Mouse (Mus musculus): ENCODE results near the gene Dnlz.

The Dnlz gene

DNA sequence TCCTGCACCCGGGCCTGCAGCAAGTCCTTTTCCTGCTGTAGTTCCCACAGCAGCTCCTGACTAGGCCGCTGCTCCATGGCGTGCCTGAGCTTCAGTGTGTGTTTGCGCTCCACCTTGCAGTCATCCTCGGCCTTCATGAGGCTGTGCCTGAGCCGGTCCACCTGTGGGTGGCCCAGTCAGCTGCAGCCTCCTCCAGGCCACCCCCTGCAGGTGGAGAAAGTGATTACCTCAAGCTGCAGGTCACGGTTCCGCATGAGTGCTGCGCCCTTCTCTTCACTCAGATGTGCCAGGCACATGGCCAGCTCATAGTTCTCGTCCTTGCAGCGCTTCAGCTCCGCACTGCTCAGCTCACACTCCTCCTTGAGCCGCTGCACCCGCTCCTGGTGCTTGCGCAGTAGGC lies 5.6 kb upstream of the Dnlz start:
- DNase-seq (ENCODE audit: low spot score in 2 of 2): no peak

- no peak for DNase-seq (ENCODE audit: low spot score in 2 of 2)
Observed at GRCm38 (mm10) chr2:26356678-26357077, 4.8 kb upstream of the Dnlz start.

- DNase-seq (ENCODE audit: low spot score in 2 of 2): no peak
Observed at GRCm38 (mm10) chr2:26356231-26356630, 4.3 kb upstream of the Dnlz start.

DNA sequence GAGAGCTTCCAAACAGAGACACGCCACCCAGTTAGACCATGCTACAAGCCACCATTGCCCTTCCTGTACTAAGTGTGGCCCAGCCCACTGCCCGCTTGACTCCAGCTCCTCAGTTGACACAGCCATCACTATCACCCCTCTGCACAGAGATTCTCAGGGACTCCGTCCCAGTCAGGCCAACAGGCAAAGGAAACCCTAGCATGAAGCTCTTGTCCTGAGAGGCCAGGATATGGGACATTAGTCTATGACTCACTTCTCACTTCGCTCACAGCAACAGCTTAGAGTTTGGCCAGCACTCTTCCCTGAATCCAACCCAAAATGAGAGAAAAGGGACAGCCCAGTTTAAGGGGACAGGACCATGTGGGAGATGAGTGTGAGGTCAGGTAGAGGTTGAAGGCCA lies 2.5 kb upstream of the Dnlz start:
- DNase-seq (ENCODE audit: low spot score in 2 of 2): no peak

DNA sequence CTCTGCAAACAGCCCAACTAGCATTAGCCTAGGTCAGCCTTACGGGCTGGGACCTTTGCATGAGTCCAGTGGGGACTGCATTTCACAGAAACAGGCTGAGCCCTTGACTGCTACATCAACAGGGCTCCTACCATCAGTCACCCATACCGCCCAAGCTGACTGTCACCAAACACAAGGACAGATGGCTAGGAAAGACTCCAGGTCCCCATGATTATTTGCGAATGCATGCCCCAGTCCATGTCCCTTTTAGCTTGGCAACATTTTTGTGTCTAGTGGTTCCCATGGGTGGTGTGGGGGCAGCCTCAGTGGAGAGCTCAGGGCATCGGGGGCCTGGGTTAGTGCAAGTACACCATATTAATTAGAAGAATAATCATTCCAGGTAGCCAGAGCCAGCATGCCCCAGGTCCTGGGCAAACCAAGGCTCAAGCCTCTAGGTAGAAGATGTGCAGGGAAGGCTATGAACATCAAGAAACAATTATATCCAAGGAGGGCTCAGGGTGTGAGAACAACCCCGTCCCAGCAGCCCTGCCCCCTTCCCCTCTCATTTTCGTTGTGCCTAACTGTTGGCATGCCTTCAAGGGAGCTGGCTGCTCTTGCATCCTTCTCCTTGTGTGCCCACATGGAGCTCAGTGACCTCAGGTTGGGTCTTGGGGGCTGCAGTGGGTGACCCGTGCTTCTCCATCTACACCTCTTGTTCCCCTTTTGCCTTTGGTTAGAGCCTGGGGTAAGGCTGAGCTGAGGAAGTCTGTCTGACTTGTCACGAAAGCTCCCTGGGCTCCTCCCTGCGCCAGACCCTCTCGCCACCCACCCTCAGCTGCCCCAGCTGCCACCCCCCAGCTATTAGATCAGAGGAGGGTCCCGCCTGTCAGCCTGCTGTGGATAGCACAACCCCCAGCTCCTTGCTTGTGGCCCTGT lies 1.4 kb upstream of the Dnlz start:
- no peak for DNase-seq (ENCODE audit: low spot score in 2 of 2)

- DNase-seq (ENCODE audit: low spot score in 2 of 2): no peak
Observed at GRCm38 (mm10) chr2:26352291-26352910, 491 bp upstream of the Dnlz start.

GRCm38 (mm10) chr2:26348241-26348640 lies 3.7 kb downstream of the Dnlz start:
- DNase-seq (ENCODE audit: low spot score in 2 of 2): no peak

DNA sequence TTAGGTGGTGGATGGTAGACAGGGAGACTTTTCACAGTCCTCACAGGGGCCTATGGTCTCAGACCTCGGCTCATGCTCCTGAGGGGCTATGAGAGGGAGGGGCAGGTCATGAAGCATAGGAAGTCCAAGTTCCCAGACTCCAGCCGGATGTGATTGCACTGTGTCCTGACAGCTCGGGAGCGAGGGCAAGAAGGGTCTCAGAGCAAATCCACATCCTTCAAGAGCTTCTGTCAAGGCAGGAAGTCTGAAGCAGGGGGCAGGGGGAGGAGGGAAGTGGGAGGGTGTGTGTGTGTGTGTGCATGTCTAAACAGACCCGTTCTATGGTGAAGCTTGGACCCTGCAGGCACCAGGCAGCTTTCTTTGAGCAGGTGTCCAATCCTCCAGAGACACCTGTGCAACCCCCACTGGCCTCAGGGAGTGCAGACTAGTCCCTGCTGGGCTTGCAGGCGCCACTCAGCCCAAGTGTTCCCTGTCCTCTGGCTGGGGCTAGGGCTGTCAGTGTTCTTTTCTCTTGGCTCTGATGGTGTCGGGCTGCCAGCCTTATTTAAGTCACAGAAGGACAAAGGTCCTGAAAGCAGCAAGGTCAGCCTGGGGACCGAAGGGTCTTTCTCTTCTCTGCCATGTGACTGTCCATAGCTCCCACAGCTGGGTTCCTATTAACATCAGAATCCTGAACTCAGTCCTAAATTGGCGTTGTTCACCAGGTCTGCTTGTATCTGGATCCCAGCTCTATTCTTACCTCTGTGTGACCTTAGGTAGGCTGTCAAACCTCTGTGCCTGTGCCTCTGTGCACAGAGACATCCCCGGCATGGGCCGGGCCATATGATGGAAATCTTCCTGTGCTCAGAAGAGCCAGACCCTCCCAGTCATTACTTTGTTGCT lies 9.1 kb downstream of the Dnlz start:
- DNase-seq (ENCODE audit: low spot score in 2 of 2): no peak

- DNase-seq (ENCODE audit: low spot score in 2 of 2): peak; percentile 60 to 76
Observed at GRCm38 (mm10) chr2:26342044-26342443, 9.9 kb downstream of the Dnlz start.

DNA sequence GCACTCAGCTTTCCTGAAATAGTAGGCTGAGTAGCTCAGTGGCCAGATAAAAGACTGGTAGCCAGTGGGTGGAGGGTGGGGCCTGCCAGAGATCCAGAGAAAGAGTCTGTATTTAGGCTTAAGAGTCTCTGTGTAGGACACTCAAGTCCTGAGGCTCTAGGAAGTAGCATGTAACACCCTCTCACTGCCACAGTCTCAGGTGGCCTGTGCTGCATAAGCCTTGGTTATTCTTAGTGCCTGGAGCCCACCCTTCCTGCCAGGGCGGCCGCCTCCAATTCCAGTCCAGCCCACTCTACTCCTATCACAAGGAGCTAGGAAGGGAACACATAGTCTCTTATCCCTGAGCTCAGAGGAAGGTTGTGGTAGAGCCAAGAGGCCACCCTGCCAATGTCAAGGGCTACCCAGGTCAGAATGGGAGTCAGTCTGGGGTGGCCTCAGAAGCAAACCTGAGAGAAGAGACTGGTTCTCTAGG lies 10.4 kb downstream of the Dnlz start:
- no peak for DNase-seq (ENCODE audit: low spot score in 2 of 2)

DNA sequence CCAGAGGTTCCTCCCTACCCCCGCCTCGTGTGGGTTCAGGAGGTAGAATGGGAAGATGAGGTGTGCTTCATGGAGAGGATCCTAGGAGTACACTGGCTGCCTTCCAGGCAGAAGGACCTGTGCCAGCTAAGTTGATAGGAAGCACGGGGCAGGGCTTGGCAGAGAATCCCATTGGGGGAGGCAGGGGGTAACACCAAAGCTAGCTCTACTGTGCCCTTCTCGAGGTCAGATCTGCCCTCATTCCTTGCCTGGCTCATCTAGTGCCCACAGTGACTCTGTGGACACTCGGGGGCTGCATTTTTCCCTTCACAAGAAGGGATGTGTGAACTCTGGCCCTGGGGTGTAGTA lies 12.7 kb downstream of the Dnlz start:
- DNase-seq (ENCODE audit: low spot score in 2 of 2): no peak

GRCm38 (mm10) chr2:26338302-26339203 lies 13.4 kb downstream of the Dnlz start:
- no peak for DNase-seq (ENCODE audit: low spot score in 2 of 2)

- no peak for DNase-seq (ENCODE audit: low spot score in 2 of 2)
Observed at GRCm38 (mm10) chr2:26330702-26331101, 21.2 kb downstream of the Dnlz start.

DNA sequence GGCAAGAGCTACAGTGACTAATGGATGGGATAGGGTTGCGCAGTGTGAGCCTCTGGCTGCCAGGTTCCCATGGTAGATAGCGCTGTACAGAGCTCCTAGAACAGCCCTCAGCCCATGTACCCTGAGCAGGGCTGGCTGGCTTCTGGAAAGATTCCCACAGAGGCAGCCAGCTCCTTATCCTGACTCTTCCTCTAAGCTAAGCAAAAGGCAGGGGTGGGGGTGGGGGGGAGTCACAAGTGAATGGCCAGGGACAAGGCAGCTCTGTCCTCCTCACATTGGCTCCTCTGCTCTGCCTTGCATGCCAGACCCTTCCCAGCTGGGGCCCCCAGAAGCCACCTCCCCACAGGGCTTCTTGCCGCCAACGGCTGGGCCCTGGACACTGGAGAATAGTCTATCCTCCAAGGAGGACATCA lies 21.8 kb downstream of the Dnlz start:
- DNase-seq (ENCODE audit: low spot score in 2 of 2): no peak

DNA sequence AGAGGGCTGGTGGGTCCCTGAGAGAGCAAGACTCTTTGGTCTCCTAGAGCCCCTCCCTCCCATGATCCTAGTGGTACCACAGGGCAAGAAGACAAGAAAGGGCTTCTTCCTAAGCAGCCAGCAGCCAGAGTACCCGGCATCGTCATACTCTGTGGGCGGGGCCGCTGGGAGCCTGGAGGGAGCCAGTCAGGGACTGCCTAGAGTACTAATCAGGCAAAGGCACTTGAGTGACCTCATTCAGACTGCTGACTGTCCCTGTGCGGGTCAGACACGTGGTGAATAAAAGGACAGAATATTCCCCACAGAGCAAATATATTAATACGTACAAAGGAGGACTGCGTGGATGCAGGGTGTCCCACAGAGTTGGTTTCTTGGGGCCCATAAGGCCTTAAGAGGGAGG lies 22.5 kb downstream of the Dnlz start:
- no peak for DNase-seq (ENCODE audit: low spot score in 2 of 2)

- DNase-seq (ENCODE audit: low spot score in 2 of 2): no peak
Observed at GRCm38 (mm10) chr2:26327852-26328251, 24.1 kb downstream of the Dnlz start.

DNA sequence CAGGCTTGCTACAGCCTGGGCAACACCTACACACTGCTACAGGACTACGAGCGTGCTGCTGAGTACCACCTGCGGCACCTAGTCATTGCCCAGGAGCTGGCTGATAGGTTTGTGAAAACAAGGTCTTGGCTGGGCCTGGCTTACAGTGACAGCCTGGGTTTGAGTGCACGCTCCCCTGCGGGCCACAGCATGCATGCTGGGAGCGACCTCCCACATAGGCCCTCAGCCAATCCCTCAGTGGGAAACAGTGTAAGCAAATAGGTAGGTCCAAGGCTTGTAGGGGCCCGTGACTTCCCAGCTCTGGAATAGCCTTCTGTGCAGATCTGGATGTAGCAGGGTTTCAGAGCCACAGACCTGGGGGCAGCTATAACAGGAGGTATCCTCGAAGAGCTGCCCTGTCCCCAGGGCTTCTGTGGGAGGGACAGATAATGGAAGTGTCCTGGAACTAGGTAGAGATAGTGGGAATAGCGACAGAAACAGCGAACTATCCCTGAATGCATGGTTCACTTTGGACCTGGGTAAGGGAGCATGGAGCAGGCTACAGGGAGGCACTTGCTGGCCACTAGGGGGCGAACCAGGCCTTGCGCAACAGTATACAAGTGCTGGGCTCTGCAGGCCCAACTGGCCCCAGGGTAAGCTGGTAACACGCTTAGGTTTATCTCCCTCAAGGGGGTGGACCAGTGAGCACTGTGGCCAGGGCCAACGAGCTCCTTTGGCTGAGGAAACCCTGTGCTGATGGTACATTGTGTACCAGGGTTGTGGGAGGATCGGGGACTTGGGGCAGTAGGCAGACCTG lies 26.3 kb downstream of the Dnlz start:
- DNase-seq (ENCODE audit: low spot score in 2 of 2): peak in 1 of 2 experiments; percentile 17

DNA sequence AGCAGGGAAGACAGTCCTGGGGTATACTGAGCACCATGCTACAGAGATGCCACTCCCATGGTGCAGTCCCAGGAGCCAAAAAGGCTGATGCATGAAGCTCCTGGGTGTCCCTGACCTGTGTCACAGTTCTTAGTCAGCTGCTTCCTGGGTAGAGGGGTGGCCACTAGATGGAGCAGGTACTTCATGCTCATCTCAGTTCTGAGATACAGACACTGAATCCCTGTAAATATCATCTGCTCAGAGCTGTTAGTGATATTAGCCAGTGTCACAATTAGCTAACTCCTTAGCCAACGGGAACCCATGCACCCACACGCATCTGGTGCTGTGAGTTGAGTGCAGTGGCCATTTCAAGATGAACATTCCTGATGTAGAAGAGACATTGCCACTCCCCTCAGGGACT lies 27.0 kb downstream of the Dnlz start:
- peak in 1 of 2 experiments; percentile 25 for DNase-seq (ENCODE audit: low spot score in 2 of 2)

GRCm38 (mm10) chr2:26323589-26324325 lies 28.2 kb downstream of the Dnlz start:
- DNase-seq (ENCODE audit: low spot score in 2 of 2): no peak

All from frontal cortex, postnatal 14 days (tissue).